Mouse (Mus musculus) embryonic facial prominence, embryonic 11.5 days (tissue): ENCODE measurements at regions not wholly inside any gene's neighbourhood (a gene's known extent, or its start where the extent isn't known, plus 50 kb on each side); places are given as distances from the start of the nearest gene placed in this dataset.

Experiments
- ATAC-seq: fragments of 200-750 bp; cut with Nextera tagmentation; replicated peaks from 2 replicates; pipeline ENCODE4 v1.8.0; 2017; ENCODE audit warnings: low read depth; ENCODE audit not compliant: insufficient number of reproducible peaks, low FRiP score, low TSS enrichment
- DNase-seq: peaks from one replicate; pipeline ENCODE4 v3.0.0-alpha.2; 2015; ENCODE audit warnings: low spot score
- H3K27ac ChIP-seq: fragments of 300-500 bp; sonication (generic); replicated peaks from 2 replicates; pipeline ENCODE4 v1.5.1; 2014; ENCODE audit warnings: mild to moderate bottlenecking, low read depth, low read length, control low read depth
- H3K27me3 ChIP-seq: fragments of 300-500 bp; sonication (generic); 2 replicates; pipeline ENCODE4 v1.6.1; 2014; ENCODE audit warnings: mild to moderate bottlenecking, low read length, moderate library complexity, mixed read lengths; ENCODE audit not compliant: control insufficient read depth, insufficient read depth
- H3K36me3 ChIP-seq: fragments of 300-500 bp; sonication (generic); replicated peaks from 2 replicates; pipeline ENCODE4 v1.6.1; 2014; ENCODE audit warnings: low read depth, mild to moderate bottlenecking, low read length, moderate library complexity, mixed read lengths; ENCODE audit not compliant: control insufficient read depth, insufficient read depth
- H3K4me1 ChIP-seq: fragments of 300-500 bp; sonication (generic); 2 replicates; pipeline ENCODE4 v1.6.1; 2014; ENCODE audit warnings: low read length, mixed read lengths; ENCODE audit not compliant: control insufficient read depth, insufficient read depth
- H3K4me2 ChIP-seq: fragments of 300-500 bp; sonication (generic); 2 replicates; pipeline ENCODE4 v1.6.1; 2014; ENCODE audit warnings: low read depth, mild to moderate bottlenecking, control low read depth, low read length, moderate library complexity
- H3K4me3 ChIP-seq: fragments of 300-500 bp; sonication (generic); 2 replicates; pipeline ENCODE4 v1.5.1; 2014; ENCODE audit warnings: low read depth, low read length, control low read depth
- H3K9ac ChIP-seq: fragments of 300-500 bp; sonication (generic); replicated peaks from 2 replicates; pipeline ENCODE4 v1.6.1; 2014; ENCODE audit warnings: mild to moderate bottlenecking, control low read depth, low read length
- H3K9me3 ChIP-seq: fragments of 300-500 bp; sonication (generic); replicated peaks from 2 replicates; pipeline ENCODE4 v1.6.1; 2016; ENCODE audit warnings: mild to moderate bottlenecking, low read length, inconsistent platforms, mixed read lengths; ENCODE audit not compliant: control insufficient read depth
- WGBS: fragments of 180-500 bp; shearing (Covaris S2); extraction: QIAGEN DNeasy Blood & Tissue Kit; methylation state at CpG from one replicate; pipeline ENCODE4 v1.1.7; 2014; 5-methylcytosine and 5-hydroxymethylcytosine counted together

- Histone ChIP-seq H3K4me1 (no peaks in the 10 kb centered on the region), H3K9me3 (no peaks in the 10 kb centered on the region), H3K27ac (no peak overlapping the region), H3K4me3 (no peak overlapping the region), H3K9ac (no peak overlapping the region), H3K4me2 (no peak overlapping the region), H3K27me3 (no peaks in the 10 kb centered on the region), H3K36me3 (no peaks in the 10 kb centered on the region)
- no peak for DNase-seq
- no peak for ATAC-seq
- 72% methylated on average over 2 of the region's 2 CpGs for WGBS
These were observed 323.2 kb downstream of the Cog6 start for GRCm38 (mm10) chr3:52693813-52694212.

GRCm38 (mm10) chr3:52685434-52686181 lies 331.4 kb downstream of the Cog6 start:
- H3K4me2 ChIP-seq = no peak overlapping the region
- no peaks in the 10 kb centered on the region for H3K9me3 ChIP-seq
- WGBS = 72% methylated on average over 9 of the region's 9 CpGs
- no peaks in the 10 kb centered on the region for H3K27me3 ChIP-seq
- no peaks in the 10 kb centered on the region for H3K4me1 ChIP-seq
- no peaks in the 10 kb centered on the region for H3K36me3 ChIP-seq
- H3K4me3 ChIP-seq = no peak overlapping the region
- no peak overlapping the region for H3K9ac ChIP-seq
- no peak for ATAC-seq
- H3K27ac ChIP-seq = no peak overlapping the region
- no peak for DNase-seq

GRCm38 (mm10) chr3:52680824-52681388 lies 336.1 kb downstream of the Cog6 start:
- ATAC-seq (no peak), DNase-seq (no peak)
- Histone ChIP-seq H3K4me2 (no peak overlapping the region), H3K4me3 (no peak overlapping the region), H3K36me3 (no peaks in the 10 kb centered on the region), H3K9me3 (no peaks in the 10 kb centered on the region), H3K27ac (no peak overlapping the region), H3K4me1 (no peaks in the 10 kb centered on the region), H3K27me3 (no peaks in the 10 kb centered on the region), H3K9ac (no peak overlapping the region)
- 72% methylated on average over 3 of the region's 3 CpGs for WGBS

GRCm38 (mm10) chr3:52676886-52677670 lies 340.0 kb downstream of the Cog6 start:
- Histone ChIP-seq H3K9ac (no peak overlapping the region), H3K4me3 (no peak overlapping the region), H3K4me2 (no peak overlapping the region), H3K27me3 (no peaks in the 10 kb centered on the region), H3K36me3 (no peaks in the 10 kb centered on the region), H3K27ac (no peak overlapping the region), H3K4me1 (no peaks in the 10 kb centered on the region), H3K9me3 (no peaks in the 10 kb centered on the region)
- ATAC-seq (no peak), DNase-seq (no peak)
- 90% methylated on average over 14 of the region's 14 CpGs for WGBS

GRCm38 (mm10) chr3:52670628-52671028 lies 346.4 kb downstream of the Cog6 start:
- Histone ChIP-seq H3K27ac (no peak overlapping the region), H3K4me2 (no peak overlapping the region), H3K36me3 (no peaks in the 10 kb centered on the region), H3K27me3 (no peaks in the 10 kb centered on the region), H3K4me1 (no peaks in the 10 kb centered on the region), H3K9me3 (no peaks in the 10 kb centered on the region), H3K9ac (no peak overlapping the region), H3K4me3 (no peak overlapping the region)
- whole genome bisulfite sequencing = 95% methylated on average over 8 of the region's 8 CpGs
- DNase-seq (no peak), ATAC-seq (no peak)

- H3K4me2 ChIP-seq = no peak overlapping the region
- H3K4me3 ChIP-seq = no peak overlapping the region
- ATAC-seq (0 out of 2 replicates have a peak, but pooled peaks have one; percentile 52), DNase-seq (peak; percentile 64)
- 35% methylated on average over 5 of the region's 5 CpGs for WGBS
- H3K4me1 ChIP-seq = no peaks in the 10 kb centered on the region; the same call in 1 of the 2 replicates
- H3K36me3 ChIP-seq = no peaks in the 10 kb centered on the region
- no peaks in the 10 kb centered on the region for H3K27me3 ChIP-seq
- H3K27ac ChIP-seq = no peak overlapping the region
- no peaks in the 10 kb centered on the region for H3K9me3 ChIP-seq
- no peak overlapping the region for H3K9ac ChIP-seq
These were observed 353.9 kb downstream of the Cog6 start for GRCm38 (mm10) chr3:52663161-52663602.

- WGBS = 83% methylated on average over 15 of the region's 15 CpGs
- no peaks in the 10 kb centered on the region; the same call in 1 of the 2 replicates for H3K4me1 ChIP-seq
- DNase-seq = no peak
These were observed 354.7 kb downstream of the Cog6 start for GRCm38 (mm10) chr3:52662164-52662908.

More at GRCm38 (mm10) chr3:52662164-52662908, 354.7 kb downstream of the Cog6 start:
- Histone ChIP-seq H3K27ac (no peak overlapping the region), H3K9me3 (no peaks in the 10 kb centered on the region), H3K9ac (no peak overlapping the region), H3K27me3 (no peaks in the 10 kb centered on the region), H3K36me3 (no peaks in the 10 kb centered on the region), H3K4me3 (no peak overlapping the region), H3K4me2 (no peak overlapping the region)
- no peak for ATAC-seq
